Mouse (Mus musculus): ENCODE measurements around the gene Lcn4. TPM values are rescaled to one million over a fixed set of nuclear protein-coding genes. Genes with fewer than 3 reads are reported as not detected.

The Lcn4 gene
- total RNA-seq (2023): not detected in 2 replicates

DNA sequence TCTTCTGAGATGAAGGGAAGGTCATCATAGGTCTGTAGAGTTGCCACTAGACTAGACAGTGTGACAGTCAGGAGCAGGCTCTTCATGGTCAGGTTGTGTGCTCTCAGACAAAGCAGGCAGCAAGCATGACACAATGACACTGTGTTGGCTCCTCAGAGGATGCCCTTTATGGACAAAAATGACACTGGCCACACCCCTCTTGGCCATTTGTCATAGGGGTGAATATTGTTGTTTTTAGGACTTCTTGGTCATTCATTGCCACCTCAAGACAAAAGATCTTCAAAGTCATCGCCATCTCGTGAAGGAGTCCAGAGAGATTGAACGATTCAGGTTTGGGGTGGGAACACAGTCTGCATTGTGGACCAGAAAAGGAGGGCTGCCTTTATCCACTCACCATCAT, at the start of gene Lcn4:
TSS of gene Lcn4 (minus strand) at position 101 of the 400 bp plus-strand sequence.

GRCm38 (mm10) chr2:26627921-26628739, 43.0 kb downstream of the Lcn4 start, which contains the start of gene Fam69b:
TSS of gene Fam69b (plus strand) at chr2:26628457.

Other genes with a start within 250 kb of the Lcn4 start
- gene Sec16a, start 226.1 kb downstream of the Lcn4 start, total RNA-seq (2023): 54.5 and 65.3 TPM in 2 replicates
- 232 and 234 TPM in 2 replicates for gene Notch1, start 154.6 kb downstream of the Lcn4 start, total RNA-seq (2023)
- gene Egfl7, start 91.3 kb downstream of the Lcn4 start, total RNA-seq (2023): 2.5 and 8.7 TPM in 2 replicates
- not detected in 2 replicates for gene Gm20532, start 84.6 kb downstream of the Lcn4 start, total RNA-seq (2023)
- 109 and 113 TPM in 2 replicates for gene Agpat2, start 66.9 kb downstream of the Lcn4 start, total RNA-seq (2023)
- 0.88 and 1.7 TPM in 2 replicates for gene Fam69b, start 42.8 kb downstream of the Lcn4 start, total RNA-seq (2023)
- not detected in 2 replicates for gene Abo, start 193.7 kb upstream of the Lcn4 start, total RNA-seq (2023)
- 14.8 and 15.0 TPM in 2 replicates for gene Surf6, start 231.6 kb upstream of the Lcn4 start, total RNA-seq (2023)
- gene Med22, start 239.4 kb upstream of the Lcn4 start, total RNA-seq (2023): 28.6 and 44.3 TPM in 2 replicates
- 278 and 308 TPM in 2 replicates for gene Rpl7a, start 239.5 kb upstream of the Lcn4 start, total RNA-seq (2023)
- 8.1 and 14.7 TPM in 2 replicates for gene Surf2, start 245.1 kb upstream of the Lcn4 start, total RNA-seq (2023)
- 47.7 and 59.3 TPM in 2 replicates for gene Surf1, start 245.2 kb upstream of the Lcn4 start, total RNA-seq (2023)